Mouse (Mus musculus): ENCODE results near the gene Mttp. TPM values are rescaled to one million over a fixed set of nuclear protein-coding genes. Genes with fewer than 3 reads are reported as not detected.
"Not testable (repeated sequence)": the region's sequence is repeated elsewhere in the genome, so short reads cannot be mapped to it uniquely, and the experiment has no call there.

Mttp gene
- total RNA-seq, 2 experiments from 2014 or later = 5.8 to 6.9 TPM

DNA sequence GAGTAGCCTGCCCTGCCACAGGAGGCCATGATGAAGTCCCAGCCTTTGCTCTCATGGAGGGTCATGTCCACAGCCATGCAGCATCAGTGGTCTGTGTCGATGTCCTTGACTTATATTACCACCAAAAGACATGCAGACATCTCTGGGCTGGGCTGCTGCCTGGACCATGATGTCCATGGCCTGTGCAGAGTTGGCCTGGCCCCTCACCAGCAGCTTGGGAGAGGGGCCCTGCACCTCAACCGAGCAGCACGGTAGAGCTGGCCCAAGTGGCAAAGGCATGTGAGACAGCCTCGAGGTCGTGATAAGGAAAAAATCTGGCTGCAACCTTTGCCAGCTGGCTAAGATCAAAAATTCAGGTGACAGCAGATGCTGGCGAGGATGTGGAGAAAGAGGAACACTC, 5.1 kb downstream of the Mttp start:
- DNase-seq = peak in 1 of 2 experiments; percentile 41
- intact Hi-C loops (cut with DNase I) = no loop called here

DNA sequence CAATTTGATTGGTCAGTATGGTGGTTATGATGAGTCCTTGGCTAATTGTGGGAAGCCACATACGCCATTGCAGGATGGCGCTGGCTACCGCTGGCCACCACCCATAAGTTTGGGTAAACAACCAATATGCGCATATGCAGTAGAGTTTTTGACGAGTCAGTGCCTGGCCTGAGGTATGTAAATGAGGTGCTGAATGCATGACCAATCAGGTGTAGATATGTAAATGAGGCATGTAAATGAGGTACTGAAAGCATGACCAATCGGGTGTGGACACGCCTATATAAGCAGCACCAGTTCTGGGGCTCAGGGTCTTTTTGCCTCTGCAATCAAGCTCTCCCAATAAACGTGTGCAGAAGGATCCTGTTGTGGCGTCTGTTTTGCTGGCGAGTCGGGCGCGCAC, 6.6 kb downstream of the Mttp start:
- DNase-seq; intact Hi-C loops (cut with DNase I): not testable (repeated sequence)

DNA sequence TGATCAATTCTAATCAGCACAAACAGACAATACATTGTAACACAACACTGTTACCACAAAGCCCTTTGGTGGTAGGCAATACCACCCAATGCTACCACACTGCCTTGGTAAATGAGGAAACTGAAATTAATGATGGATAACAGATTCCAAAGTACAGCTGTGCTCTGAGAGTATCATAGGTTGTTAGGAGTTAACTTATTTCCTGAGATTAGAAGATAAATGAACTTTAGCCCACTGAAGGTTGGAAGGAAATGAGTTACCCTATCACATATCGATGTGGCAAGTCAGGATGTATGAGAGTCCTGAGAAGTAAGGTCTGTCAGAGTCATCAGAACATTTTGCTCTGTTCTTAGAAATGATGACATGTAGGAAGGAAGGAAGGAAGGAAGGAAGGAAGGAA, 10.2 kb downstream of the Mttp start:
- DNase-seq = no peak
- intact Hi-C loops (cut with DNase I) = no loop called here

DNA sequence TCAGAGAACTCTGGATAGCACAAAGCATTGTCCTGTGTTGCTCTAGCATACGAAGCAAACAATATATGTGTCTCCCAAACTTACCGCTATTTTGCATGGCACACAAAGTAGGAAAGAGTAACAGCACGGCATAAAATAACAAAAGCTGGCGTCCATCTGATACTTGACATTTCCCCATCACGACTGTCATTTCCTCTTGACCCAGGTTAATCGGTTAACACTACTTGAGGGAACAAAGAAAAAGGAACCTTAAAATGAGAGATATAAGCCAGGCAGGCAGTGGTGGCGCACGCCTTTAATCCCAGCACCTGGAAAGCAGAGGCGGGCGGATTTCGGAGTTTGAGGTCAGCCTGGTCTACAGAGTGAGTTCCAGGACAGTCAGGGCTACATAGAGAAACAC, 10.9 kb downstream of the Mttp start:
- intact Hi-C loops (cut with DNase I) = no loop called here

DNA sequence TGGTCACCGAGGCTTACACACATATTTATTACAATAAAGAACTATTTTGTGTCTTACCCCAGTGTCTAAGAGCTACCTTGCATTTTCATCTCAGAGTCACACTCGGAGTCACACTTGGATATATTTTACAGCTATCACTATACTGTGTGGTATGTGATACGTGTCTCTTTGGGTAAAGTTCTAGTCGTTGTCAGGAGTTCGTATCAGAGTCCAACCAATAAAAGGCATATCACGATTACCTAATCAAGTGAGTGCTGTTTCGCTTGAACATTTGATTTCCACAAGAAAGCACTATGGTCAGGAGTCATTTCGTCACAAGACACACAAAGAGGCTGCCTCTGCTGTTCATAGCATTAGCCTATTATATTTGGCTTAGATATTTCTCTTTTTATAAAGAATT, 11.3 kb downstream of the Mttp start:
- no peak for DNase-seq
- intact Hi-C loops (cut with DNase I) = no loop called here

More for the DNA sequence above, 10.9 kb downstream of the Mttp start:
- no peak for DNase-seq

DNA sequence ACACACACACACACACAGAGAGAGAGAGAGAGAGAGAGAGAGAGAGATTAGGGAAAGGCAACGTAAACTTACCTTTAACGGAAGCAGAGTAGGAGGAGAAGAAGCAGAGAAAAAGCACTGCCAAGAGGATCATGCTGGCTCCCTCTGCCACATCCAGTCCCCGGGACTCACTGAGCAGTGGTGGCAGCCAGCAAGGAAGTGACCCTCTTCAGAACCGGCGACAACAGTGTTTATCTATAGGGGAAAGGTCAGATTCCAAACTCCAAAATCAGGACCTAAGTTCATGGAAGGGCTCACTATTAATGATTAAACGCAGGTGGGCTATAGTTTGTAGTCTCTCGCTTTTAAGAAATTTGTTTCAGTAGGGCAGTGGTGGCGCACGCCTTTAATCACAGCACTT, 13.6 kb downstream of the Mttp start:
- intact Hi-C loops (cut with DNase I) = no loop called here
- no peak for DNase-seq

DNA sequence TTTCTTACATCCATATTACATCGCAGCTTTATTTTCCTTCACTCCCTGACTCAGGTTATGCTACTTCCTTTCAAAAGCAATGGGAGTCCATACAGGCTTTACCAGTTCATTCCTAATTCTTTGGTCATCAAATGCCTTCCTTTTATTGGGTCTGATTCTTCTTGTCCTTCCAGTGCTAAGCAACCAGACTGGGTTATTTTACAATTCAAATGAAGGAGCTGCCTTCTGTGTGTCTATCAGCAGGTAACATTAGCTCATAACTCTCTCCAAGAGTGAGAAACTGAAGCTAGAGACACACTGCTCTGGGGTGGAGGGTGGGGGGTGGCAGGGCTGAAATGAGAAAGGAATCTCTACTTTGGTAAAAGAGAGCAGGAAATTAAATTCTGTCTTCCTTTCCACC, 14.1 kb downstream of the Mttp start:
- intact Hi-C loops (cut with DNase I) = no loop called here
- DNase-seq = no peak

DNA sequence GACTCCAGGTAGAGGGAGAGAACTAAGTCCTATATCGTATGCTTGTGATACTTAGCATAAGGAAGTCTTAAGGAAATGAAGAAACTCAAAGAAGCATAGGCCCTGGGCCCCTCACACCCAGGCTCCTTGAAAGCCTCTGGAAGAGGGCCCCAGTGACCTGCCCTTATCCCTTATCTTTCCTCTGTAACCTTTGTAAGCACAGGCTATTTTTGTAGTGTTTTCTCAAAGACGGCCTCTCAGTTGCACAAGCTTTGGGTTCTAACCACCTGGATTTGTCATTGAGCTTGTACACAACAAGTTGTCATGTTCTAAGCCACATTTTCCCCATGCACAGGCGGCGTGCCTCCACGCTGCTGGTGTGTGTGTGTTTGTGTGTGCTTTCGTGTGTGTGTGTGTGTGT, 15.7 kb downstream of the Mttp start:
- no peak for DNase-seq
- intact Hi-C loops (cut with DNase I) = no loop called here

DNA sequence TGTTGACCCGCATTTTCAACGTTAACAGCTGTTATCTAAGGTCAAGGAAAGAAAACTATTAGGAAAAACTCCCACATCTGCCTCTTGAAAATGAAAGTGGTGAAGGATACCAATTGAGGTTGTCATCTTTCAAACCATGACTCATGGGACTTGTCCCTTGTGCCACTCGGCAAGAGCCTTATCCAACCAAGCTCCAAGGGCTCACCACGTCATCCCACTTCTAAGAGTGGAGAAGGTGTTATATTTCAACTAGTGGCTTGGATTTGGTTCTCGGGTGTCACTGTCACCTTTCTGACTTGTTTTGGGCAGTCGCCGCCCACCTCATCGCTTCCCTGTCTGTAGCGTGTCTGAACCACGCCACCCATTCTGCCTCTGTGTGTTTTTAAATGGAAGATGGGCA, 20.9 kb downstream of the Mttp start:
- no peak for DNase-seq
- intact Hi-C loops (cut with DNase I) = no loop called here

DNA sequence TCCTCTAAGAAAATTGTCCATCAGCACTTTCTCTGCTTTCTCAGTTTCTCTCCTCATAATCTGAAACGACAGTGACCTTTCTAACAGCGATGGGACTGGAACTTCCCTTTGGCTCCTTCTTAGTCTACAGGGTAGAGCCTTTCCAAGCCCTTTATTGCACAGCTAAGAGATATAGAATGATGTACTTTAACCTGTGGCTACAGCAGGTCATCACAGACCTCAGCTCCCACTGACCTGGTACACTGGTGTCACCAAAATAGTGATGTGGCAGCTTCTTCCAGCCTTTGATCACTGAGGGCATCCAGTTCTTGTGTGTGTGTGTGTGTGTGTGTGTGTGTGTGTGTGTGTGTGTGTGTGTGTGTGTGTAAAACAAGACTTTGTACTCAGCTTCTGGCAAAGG, 23.3 kb downstream of the Mttp start:
- no peak for DNase-seq
- intact Hi-C loops (cut with DNase I) = no loop called here

DNA sequence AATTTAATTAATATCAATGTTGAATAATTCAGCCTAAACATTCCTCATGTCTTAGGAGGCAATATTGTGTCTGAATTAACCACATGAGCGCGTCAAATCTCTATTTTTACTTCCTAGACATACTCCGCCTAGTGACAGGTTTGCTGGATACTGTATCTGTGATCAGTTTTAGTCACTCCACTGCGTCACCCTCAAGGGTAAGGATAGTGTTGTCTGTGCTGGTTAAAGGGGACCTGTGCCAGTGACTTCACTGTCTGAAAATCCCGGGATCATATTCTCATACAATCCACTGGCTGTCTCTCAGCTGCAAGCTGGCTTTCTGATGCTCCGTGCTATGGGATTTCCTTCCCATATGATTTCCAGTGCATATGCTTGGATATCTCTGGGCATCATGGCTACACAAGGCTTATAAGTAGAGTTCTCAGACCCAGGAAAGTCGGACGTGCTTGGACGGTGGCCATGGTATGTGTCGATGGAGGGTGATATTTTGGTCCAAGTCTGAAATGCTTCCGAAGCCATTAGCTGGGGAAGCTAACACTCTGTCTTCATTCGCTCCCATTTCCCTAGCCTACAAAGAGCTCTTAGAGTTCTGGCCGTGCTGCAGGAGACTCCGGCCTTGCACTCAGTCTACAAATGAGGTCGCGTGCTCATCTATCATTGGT, 25.2 kb downstream of the Mttp start:
- intact Hi-C loops (cut with DNase I) = no loop called here
- peak in 1 of 2 experiments; percentile 32 for DNase-seq

DNA sequence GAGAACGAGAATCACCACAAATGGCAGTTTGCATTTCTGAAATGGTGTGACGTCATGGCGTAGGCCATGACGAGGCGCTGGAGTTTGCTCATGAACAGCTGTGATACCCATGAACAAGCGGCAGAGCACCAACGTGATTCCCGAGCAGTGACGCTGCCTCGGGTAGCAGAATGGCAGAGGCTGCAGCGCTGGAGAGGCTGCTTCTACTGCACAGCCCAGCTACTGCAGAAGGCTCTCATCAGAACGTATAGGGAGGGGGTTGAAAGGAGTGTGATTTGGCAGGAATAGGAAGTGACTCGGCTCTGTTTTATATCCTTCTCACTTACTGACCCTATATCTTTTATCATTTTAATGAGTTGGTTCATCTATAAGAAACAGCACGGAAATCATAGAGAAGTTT, 25.9 kb downstream of the Mttp start:
- intact Hi-C loops (cut with DNase I) = no loop called here
- no peak for DNase-seq

DNA sequence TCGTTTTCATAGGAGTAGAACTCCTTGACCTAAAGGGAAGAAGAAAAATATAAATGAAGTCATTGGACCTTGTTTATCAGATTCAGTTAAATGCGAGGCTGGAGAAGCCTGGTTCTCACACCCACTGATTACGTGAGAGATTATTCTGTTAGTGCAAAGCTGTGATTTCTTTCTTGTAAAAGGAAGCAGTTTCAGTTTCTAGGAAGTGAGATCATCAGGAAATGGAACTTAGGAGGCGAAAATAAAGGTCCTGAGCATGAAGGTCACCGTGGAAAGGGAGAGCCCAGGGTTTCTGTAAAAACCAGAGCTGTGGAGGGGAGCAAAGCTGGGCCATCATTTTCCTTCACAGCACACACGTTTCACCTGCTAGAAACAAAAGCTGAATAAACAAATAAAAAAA, 26.4 kb downstream of the Mttp start:
- intact Hi-C loops (cut with DNase I) = no loop called here

DNA sequence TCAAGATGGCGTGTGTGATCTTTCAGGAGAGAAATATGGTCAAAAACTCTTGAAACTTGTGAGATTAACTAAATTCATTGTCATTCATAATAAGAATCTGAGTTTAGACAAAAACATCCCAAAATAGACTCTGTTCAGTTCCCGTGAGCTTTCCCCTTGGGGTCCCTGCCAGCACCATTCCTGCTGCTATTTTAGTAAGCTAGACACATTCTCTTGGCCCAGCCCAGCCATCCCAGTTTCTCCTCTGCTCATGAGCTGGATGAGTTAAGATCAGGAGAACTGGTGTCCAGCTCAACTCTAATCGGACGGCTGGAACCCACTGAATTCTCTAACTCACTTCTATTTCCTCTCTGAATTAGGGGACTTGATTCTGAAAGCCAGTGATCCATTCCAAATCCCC, 27.9 kb downstream of the Mttp start:
- intact Hi-C loops (cut with DNase I) = no loop called here

More for the DNA sequence above, 26.4 kb downstream of the Mttp start:
- DNase-seq = no peak

DNA sequence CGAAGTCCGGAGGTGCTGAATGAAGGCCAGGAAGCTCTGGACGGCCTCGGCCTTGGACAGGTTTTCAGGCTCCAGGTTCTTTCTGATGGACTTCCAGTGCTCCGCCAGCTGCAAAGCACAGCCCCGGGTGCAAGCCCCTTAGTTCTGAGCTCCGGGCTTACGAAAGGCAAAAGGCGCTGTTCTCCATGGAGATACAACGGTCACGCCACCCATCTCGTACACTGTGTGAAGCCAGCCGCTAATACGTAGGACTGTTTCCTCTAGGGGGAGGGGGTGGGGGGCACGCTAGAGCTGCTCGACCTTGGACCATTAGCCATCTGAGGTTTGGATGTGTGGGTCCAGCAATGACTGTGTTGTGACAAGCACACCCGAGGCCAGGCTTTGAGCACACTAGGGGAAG, 30.7 kb downstream of the Mttp start:
- no peak for DNase-seq
- intact Hi-C loops (cut with DNase I) = no loop called here

More for the DNA sequence above, 27.9 kb downstream of the Mttp start:
- peak; percentile 59 to 74 for DNase-seq

DNA sequence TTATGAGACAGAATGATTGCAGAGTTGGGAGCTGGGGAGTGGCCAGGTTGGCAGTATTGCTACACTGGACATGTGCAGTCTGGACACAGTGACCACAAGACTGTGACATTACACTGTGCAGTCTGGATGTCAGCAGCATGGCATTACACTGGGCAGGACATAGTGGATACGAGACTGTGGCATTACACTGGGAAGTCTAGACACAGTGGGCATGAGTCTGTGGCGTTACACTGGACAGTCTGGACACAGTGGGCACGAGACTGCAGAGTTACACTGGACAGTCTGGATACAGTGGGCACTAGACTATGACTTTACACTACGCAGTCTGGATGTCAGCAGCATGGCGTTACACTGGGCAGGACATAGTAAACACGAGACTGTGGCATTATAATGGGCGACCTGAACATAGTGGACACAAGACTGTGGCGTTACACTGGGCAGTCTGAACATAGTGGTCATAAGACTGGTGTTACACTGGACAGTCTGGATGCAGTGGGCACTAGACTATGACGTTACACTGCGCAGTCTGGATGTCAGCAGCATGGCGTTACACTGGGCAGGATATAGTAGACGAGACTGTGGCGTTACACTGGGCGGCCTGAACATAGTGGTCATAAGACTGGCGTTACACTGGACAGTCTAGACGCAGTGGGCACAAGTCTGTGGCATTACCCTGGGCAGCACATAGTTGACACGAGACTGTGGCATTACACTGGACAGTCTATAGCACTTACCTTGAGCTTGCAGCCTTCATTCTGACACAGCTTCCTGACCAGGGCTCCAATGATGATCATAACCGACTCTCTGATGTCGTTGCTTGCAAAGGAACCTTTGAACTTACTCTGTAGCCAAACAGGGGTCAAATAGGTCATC, 33.6 kb downstream of the Mttp start:
- no peak for DNase-seq
- intact Hi-C loops (cut with DNase I) = no loop called here

DNA sequence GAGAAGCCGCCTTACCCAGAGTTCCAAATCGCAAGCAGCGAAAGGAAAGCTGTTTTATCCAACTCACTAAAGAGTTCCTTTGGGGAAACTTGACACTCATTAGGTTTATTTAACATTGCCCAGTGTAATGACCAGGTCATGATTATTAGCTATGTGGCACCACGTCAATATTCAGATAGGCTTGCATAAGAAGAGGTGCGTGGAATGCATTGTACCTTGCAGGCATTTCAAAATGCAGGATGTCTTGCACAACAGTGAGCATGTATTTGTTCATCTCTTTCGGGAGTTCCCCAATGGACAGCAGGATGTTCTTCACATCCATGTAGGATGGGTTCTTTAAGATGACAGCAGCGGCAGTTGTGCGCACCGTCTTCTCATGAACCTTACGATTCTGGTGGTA, 37.9 kb downstream of the Mttp start:
- intact Hi-C loops (cut with DNase I) = no loop called here
- DNase-seq = no peak

DNA sequence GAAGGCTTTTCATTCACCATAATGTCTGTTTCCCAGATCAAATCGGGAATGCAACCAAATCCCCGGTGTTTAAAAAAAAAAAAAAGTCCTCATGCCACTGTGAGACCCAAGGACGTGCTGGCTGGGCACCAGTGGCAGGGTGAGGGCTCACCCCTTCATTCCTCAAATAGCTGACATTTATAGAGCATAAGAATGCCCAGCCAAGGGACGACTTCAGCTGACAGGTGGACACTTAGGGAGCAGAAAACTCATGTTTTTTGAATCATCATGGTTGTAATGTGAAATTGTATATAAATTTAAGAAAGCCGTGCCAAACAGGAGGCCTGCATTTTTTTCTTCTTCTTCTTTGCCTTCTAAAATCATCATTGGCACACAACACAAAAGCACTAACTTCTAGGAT, 39.7 kb downstream of the Mttp start:
- DNase-seq = no peak
- intact Hi-C loops (cut with DNase I) = no loop called here

DNA sequence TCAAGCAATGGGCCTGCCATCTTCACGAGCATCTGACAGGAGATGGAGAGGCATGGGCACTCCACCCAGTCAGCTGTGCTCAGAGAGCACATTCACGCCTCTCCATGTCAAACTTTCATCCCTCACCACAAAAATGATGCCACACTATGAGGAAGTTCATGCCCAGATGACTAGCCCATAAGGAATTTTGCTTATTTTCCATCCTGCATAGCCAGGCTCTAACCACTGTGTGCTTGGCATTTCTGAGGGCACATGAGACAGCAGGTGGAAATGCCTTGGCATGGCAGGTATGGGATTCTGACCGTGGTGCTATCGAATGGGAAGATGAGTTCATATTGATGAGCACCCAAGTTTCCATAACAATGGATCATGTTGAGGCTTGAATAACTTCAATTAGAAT, 41.1 kb downstream of the Mttp start:
- intact Hi-C loops (cut with DNase I) = no loop called here
- DNase-seq = no peak

DNA sequence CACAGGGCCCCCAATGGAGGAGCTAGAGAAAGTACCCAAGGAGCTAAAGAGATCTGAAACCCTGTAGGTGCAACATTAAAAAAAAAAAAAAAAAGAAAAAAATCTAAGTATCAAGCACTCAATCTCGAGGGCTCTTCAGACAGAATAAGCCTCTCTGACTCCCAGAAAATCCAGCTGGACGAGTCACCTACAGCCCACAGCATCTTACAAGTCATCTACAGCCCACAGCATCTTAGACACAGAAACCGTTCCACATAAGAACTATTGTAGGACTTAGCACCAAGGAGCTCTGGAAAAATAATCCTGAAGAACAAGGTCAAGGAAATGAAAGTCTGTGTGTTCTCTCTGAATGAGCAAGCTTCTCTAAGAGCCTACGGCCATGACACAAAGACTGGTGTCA, 42.8 kb downstream of the Mttp start:
- no peak for DNase-seq
- intact Hi-C loops (cut with DNase I) = no loop called here

DNA sequence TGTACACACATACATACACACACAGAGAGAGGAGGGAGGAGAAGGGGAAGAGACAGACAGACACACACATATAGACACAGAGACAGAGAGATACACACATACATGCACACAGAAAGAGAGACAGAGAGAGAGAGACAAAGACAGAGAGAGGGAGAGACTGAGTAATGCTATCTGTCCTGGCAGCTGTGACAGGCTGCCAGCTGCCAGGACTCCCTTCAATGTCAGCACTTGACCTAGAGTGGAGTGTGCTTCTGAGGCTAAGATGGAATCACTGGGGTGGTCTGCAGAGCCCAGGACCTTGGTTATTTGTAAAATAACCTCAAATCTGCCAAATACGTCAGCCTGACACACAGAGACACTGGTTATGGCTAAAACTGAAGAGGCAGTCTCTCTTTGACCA, 47.0 kb downstream of the Mttp start:
- intact Hi-C loops (cut with DNase I) = no loop called here
- no peak for DNase-seq
